Mouse (Mus musculus): ENCODE data around the gene Gm11172. TPM values are rescaled to one million over a fixed set of nuclear protein-coding genes. Genes with fewer than 3 reads are reported as not detected.
A peak's percentile ranks its signal among the peaks of the same experiment; 100 is the strongest.

Gene Gm11172
- polyA plus RNA-seq, 1 experiment from 2014 or later = not detected

GRCm38 (mm10) chr16:10825840-10826239, 13.1 kb downstream of the Gm11172 start:
- 91% methylated on average over 4 of the region's 4 CpGs for WGBS
- no peaks in the 10 kb centered on the region for H3K27me3 ChIP-seq (ENCODE audit: low read depth, poor library complexity, severe bottlenecking)
- H3K36me3 ChIP-seq = no peaks in the 10 kb centered on the region
- peaks cover 20% of the 10 kb centered on the region for H3K4me1 ChIP-seq
- H3K9me3 ChIP-seq (replicated peaks) = no peaks in the 10 kb centered on the region
- no peak overlapping the region for H3K27ac ChIP-seq
- DNase-seq (ENCODE audit: low spot score) = no peak
- H3K4me3 ChIP-seq = no peak overlapping the region

GRCm38 (mm10) chr16:10827269-10827668, 14.6 kb downstream of the Gm11172 start:
- H3K27me3 ChIP-seq (ENCODE audit: low read depth, poor library complexity, severe bottlenecking) = no peaks in the 10 kb centered on the region
- no peaks in the 10 kb centered on the region for H3K9me3 ChIP-seq (replicated peaks)
- H3K36me3 ChIP-seq = no peaks in the 10 kb centered on the region
- H3K4me3 ChIP-seq = no peak overlapping the region
- no peak for DNase-seq (ENCODE audit: low spot score)
- WGBS = 91% methylated on average over 9 of the region's 9 CpGs
- H3K27ac ChIP-seq = no peak overlapping the region
- H3K4me1 ChIP-seq = peaks cover 14% of the 10 kb centered on the region; the same call in 1 of the 2 replicates

GRCm38 (mm10) chr16:10827766-10828460, 15.2 kb downstream of the Gm11172 start:
- Histone ChIP-seq H3K27me3 (ENCODE audit: low read depth, poor library complexity, severe bottlenecking) (no peaks in the 10 kb centered on the region), H3K36me3 (no peaks in the 10 kb centered on the region), H3K9me3 (replicated peaks) (no peaks in the 10 kb centered on the region), H3K27ac (0 out of 2 replicates have a peak overlapping the region, but pooled peaks have one; percentile 11), H3K4me3 (no peak overlapping the region), H3K4me1 (peaks cover 14% of the 10 kb centered on the region; the same call in 1 of the 2 replicates)
- 84% methylated on average over 7 of the region's 7 CpGs for WGBS
- no peak for DNase-seq (ENCODE audit: low spot score)

GRCm38 (mm10) chr16:10828461-10828805, 15.7 kb downstream of the Gm11172 start:
- WGBS = 72% methylated on average over 4 of the region's 4 CpGs
- DNase-seq (ENCODE audit: low spot score) = no peak
- H3K27ac ChIP-seq = 0 out of 2 replicates have a peak overlapping the region, but pooled peaks have one; percentile 11
- H3K4me1 ChIP-seq = peaks cover 14% of the 10 kb centered on the region; the same call in 1 of the 2 replicates
- 0 out of 2 replicates have a peak, but pooled peaks cover 3% of the 10 kb centered on the region for H3K27me3 ChIP-seq (ENCODE audit: low read depth, poor library complexity, severe bottlenecking)
- H3K4me3 ChIP-seq = no peak overlapping the region
- no peaks in the 10 kb centered on the region for H3K36me3 ChIP-seq
- H3K9me3 ChIP-seq (replicated peaks) = no peaks in the 10 kb centered on the region

- H3K4me3 ChIP-seq = peak overlapping the region; percentile 90
- no peaks in the 10 kb centered on the region for H3K9me3 ChIP-seq (replicated peaks)
- H3K27ac ChIP-seq = peak overlapping the region; percentile 97
- 11% methylated on average over 12 of the region's 12 CpGs for WGBS
- 0 out of 2 replicates have a peak, but pooled peaks cover 2% of the 10 kb centered on the region for H3K36me3 ChIP-seq
- H3K27me3 ChIP-seq (ENCODE audit: low read depth, poor library complexity, severe bottlenecking) = 0 out of 2 replicates have a peak, but pooled peaks cover 7% of the 10 kb centered on the region
- DNase-seq (ENCODE audit: low spot score) = no peak
- peaks cover 46% of the 10 kb centered on the region for H3K4me1 ChIP-seq
Observed at GRCm38 (mm10) chr16:10834542-10834910, 21.8 kb downstream of the Gm11172 start.

- under 1% methylated on average over 67 of the region's 69 CpGs for WGBS
- Histone ChIP-seq H3K9me3 (replicated peaks) (no peaks in the 10 kb centered on the region), H3K4me1 (peaks cover 52% of the 10 kb centered on the region), H3K27ac (peak within 1 kb of the TSS; percentile 97), H3K4me3 (peak within 1 kb of the TSS; percentile 90), H3K27me3 (ENCODE audit: low read depth, poor library complexity, severe bottlenecking) (0 out of 2 replicates have a peak, but pooled peaks cover 7% of the 10 kb centered on the region), H3K36me3 (peaks cover 8% of the 10 kb centered on the region)
- peak; percentile 92 for DNase-seq (ENCODE audit: low spot score)
Observed at GRCm38 (mm10) chr16:10834911-10835587, 22.3 kb downstream of the Gm11172 start, which contains the start of gene Rmi2. TSS of gene Rmi2 (plus strand) at chr16:10835059.

- WGBS = 94% methylated on average over 3 of the region's 3 CpGs
- Histone ChIP-seq H3K27me3 (ENCODE audit: low read depth, poor library complexity, severe bottlenecking) (0 out of 2 replicates have a peak, but pooled peaks cover 7% of the 10 kb centered on the region), H3K4me3 (no peak overlapping the region), H3K4me1 (peaks cover 53% of the 10 kb centered on the region), H3K27ac (no peak overlapping the region), H3K9me3 (replicated peaks) (no peaks in the 10 kb centered on the region), H3K36me3 (peaks cover 21% of the 10 kb centered on the region)
- no peak for DNase-seq (ENCODE audit: low spot score)
Observed at GRCm38 (mm10) chr16:10836388-10836787, 23.7 kb downstream of the Gm11172 start.

- no peaks in the 10 kb centered on the region for H3K9me3 ChIP-seq (replicated peaks)
- peaks cover 24% of the 10 kb centered on the region for H3K36me3 ChIP-seq
- WGBS = 88% methylated on average over 3 of the region's 3 CpGs
- no peak for DNase-seq (ENCODE audit: low spot score)
- peaks cover 54% of the 10 kb centered on the region for H3K4me1 ChIP-seq
- 0 out of 2 replicates have a peak, but pooled peaks cover 7% of the 10 kb centered on the region for H3K27me3 ChIP-seq (ENCODE audit: low read depth, poor library complexity, severe bottlenecking)
- no peak overlapping the region for H3K27ac ChIP-seq
- no peak overlapping the region for H3K4me3 ChIP-seq
Observed at GRCm38 (mm10) chr16:10837250-10837649, 24.5 kb downstream of the Gm11172 start.

GRCm38 (mm10) chr16:10837903-10838302, 25.2 kb downstream of the Gm11172 start:
- peaks cover 57% of the 10 kb centered on the region for H3K4me1 ChIP-seq
- H3K27me3 ChIP-seq (ENCODE audit: low read depth, poor library complexity, severe bottlenecking) = 0 out of 2 replicates have a peak, but pooled peaks cover 7% of the 10 kb centered on the region
- H3K36me3 ChIP-seq = peaks cover 24% of the 10 kb centered on the region
- H3K4me3 ChIP-seq = no peak overlapping the region
- H3K27ac ChIP-seq = peak overlapping the region; percentile 61
- WGBS = 100% methylated on average over 1 of the region's 1 CpGs
- no peaks in the 10 kb centered on the region for H3K9me3 ChIP-seq (replicated peaks)
- no peak for DNase-seq (ENCODE audit: low spot score)

GRCm38 (mm10) chr16:10838487-10839245, 26.0 kb downstream of the Gm11172 start:
- Histone ChIP-seq H3K4me1 (peaks cover 62% of the 10 kb centered on the region), H3K27me3 (ENCODE audit: low read depth, poor library complexity, severe bottlenecking) (0 out of 2 replicates have a peak, but pooled peaks cover 2% of the 10 kb centered on the region), H3K9me3 (replicated peaks) (no peaks in the 10 kb centered on the region), H3K4me3 (no peak overlapping the region), H3K27ac (peak overlapping the region; percentile 61), H3K36me3 (peaks cover 24% of the 10 kb centered on the region)
- no peak for DNase-seq (ENCODE audit: low spot score)
- 52% methylated on average over 10 of the region's 10 CpGs for WGBS

GRCm38 (mm10) chr16:10840018-10840417, 27.3 kb downstream of the Gm11172 start:
- peaks cover 68% of the 10 kb centered on the region for H3K4me1 ChIP-seq
- H3K27ac ChIP-seq = peak overlapping the region; percentile 61; the same call in 1 of the 2 replicates
- DNase-seq (ENCODE audit: low spot score) = no peak
- no peaks in the 10 kb centered on the region for H3K9me3 ChIP-seq (replicated peaks)
- H3K27me3 ChIP-seq (ENCODE audit: low read depth, poor library complexity, severe bottlenecking) = no peaks in the 10 kb centered on the region
- no peak overlapping the region for H3K4me3 ChIP-seq
- H3K36me3 ChIP-seq = peaks cover 24% of the 10 kb centered on the region
- WGBS = 94% methylated on average over 13 of the region's 14 CpGs

- Histone ChIP-seq H3K4me3 (no peak overlapping the region), H3K27ac (no peak overlapping the region), H3K4me1 (peaks cover 51% of the 10 kb centered on the region), H3K36me3 (peaks cover 24% of the 10 kb centered on the region), H3K9me3 (replicated peaks) (no peaks in the 10 kb centered on the region), H3K27me3 (ENCODE audit: low read depth, poor library complexity, severe bottlenecking) (no peaks in the 10 kb centered on the region)
- 79% methylated on average over 4 of the region's 4 CpGs for WGBS
- DNase-seq (ENCODE audit: low spot score) = no peak
Observed at GRCm38 (mm10) chr16:10842282-10842855, 29.7 kb downstream of the Gm11172 start.
